Comparison of ENCODE assay signal across 7 mouse cellular contexts in the genomic region with DNA sequence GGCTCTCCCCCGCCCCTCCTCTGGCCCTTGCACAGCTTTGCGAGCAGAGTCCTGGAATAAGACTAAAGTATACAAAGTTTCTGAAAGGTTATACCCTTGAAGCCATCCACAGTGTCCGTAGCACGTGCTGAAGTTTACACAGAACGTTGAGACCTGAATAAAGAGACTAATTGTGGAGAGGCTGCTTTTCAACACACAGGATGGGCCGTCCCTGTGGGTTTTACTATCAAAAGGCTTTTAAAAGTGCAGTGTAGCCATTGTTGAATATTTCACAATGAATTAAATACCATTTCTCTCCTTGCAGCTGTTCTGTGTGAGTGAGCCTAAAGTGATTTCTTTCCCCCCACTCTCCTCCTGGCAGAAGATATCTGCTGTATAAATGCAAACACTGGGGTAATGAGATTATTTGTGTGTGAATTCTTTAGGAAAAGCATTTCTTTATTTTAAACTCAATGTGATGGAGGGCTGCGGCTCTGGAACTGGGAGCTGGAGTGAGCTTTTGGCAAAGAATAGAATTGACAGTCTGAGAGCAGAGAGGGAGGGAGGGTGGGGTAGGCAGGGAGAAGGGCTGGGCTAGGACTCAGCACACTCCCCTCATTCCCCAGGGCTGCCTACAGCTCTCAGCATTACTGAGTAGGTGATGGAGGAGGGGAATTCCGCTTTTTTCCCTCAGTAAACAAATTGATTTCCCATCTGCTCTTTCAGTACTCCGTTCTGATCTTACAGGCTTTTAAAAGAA. TPM values are rescaled to one million over a fixed set of nuclear protein-coding genes. Genes with fewer than 3 reads are reported as not detected.
DNase-seq lines count a peak whose midpoint lies in the region; ATAC-seq and TF ChIP-seq lines count a peak whose summit lies in the region.

No protein-coding gene starts in this region.

- H3K36me3 ChIP-seq in lung, postnatal 0 days (ENCODE audit: insufficient read depth, low read length), result no peaks in the 10 kb centered on the region
- no peaks in the 10 kb centered on the region for H3K36me3 ChIP-seq in forebrain, embryonic 14.5 days (ENCODE audit: control insufficient read depth, insufficient read depth, low read length)
- no peaks in the 10 kb centered on the region for H3K36me3 ChIP-seq in intestine, embryonic 15.5 days
- no peaks in the 10 kb centered on the region for H3K36me3 ChIP-seq in stomach, embryonic 16.5 days (ENCODE audit: control insufficient read depth, insufficient read depth, low read length)

- no peak overlapping the region for H3K4me3 ChIP-seq in lung, postnatal 0 days (ENCODE audit: low read depth, low read length)
- H3K4me3 ChIP-seq in forebrain, embryonic 14.5 days (ENCODE audit: low read depth, low read length), result no peak overlapping the region
- no peak overlapping the region for H3K4me3 ChIP-seq in intestine, embryonic 15.5 days (replicated peaks)
- H3K4me3 ChIP-seq in stomach, embryonic 16.5 days (replicated peaks; ENCODE audit: low read length), result no peak overlapping the region

- H3K27me3 ChIP-seq in lung, postnatal 0 days (replicated peaks; ENCODE audit: insufficient read depth, low read length), result no peaks in the 10 kb centered on the region
- peaks cover 85% of the 10 kb centered on the region for H3K27me3 ChIP-seq in forebrain, embryonic 14.5 days (replicated peaks; ENCODE audit: control insufficient read depth, insufficient read depth, low read length)
- H3K27me3 ChIP-seq in intestine, embryonic 15.5 days (replicated peaks), result no peaks in the 10 kb centered on the region
- H3K27me3 ChIP-seq in stomach, embryonic 16.5 days (ENCODE audit: control insufficient read depth, insufficient read depth, low read length), result no peaks in the 10 kb centered on the region

- peak overlapping the region; percentile 14; the same call in 1 of the 2 replicates for H3K4me2 ChIP-seq in lung, postnatal 0 days (replicated peaks; ENCODE audit: low read depth, low read length)
- no peak overlapping the region for H3K4me2 ChIP-seq in forebrain, embryonic 14.5 days (ENCODE audit: low read length)
- peak overlapping the region; percentile 35; the same call in 1 of the 2 replicates for H3K4me2 ChIP-seq in intestine, embryonic 15.5 days (replicated peaks)
- peak overlapping the region; percentile 3 for H3K4me2 ChIP-seq in stomach, embryonic 16.5 days (ENCODE audit: low read depth, low read length)

- no peak for TF ChIP-seq EP300 in lung, postnatal 0 days (IDR thresholded peaks at IDR 0.05)

- peak; percentile 32; the same call in 1 of the 2 replicates for ATAC-seq in lung, postnatal 0 days
- ATAC-seq in forebrain, embryonic 14.5 days, result peak; percentile 90
- ATAC-seq in intestine, embryonic 15.5 days, result peak; percentile 75
- ATAC-seq in stomach, embryonic 16.5 days (ENCODE audit: insufficient read depth, low FRiP score), result peak; percentile 62; the same call in 1 of the 2 replicates

- 6% methylated on average over 9 of the region's 9 CpGs for WGBS in lung, postnatal 0 days
- WGBS in forebrain, embryonic 14.5 days, result 2% methylated on average over 9 of the region's 9 CpGs
- 6% methylated on average over 9 of the region's 9 CpGs for WGBS in intestine, embryonic 15.5 days
- WGBS in stomach, embryonic 16.5 days, result 5% methylated on average over 9 of the region's 9 CpGs

- TF ChIP-seq CTCF in lung, postnatal 0 days (IDR thresholded peaks at IDR 0.05), result no peak

- no peak overlapping the region for H3K9ac ChIP-seq in lung, postnatal 0 days (replicated peaks; ENCODE audit: low read depth)
- H3K9ac ChIP-seq in forebrain, embryonic 14.5 days (ENCODE audit: low read length), result no peak overlapping the region
- H3K9ac ChIP-seq in intestine, embryonic 15.5 days, result no peak overlapping the region
- H3K9ac ChIP-seq in stomach, embryonic 16.5 days (ENCODE audit: low read length), result 0 out of 2 replicates have a peak overlapping the region, but pooled peaks have one; percentile 5

- no peaks in the 10 kb centered on the region for H3K9me3 ChIP-seq in lung, postnatal 0 days (ENCODE audit: low read length)
- no peaks in the 10 kb centered on the region for H3K9me3 ChIP-seq in forebrain, embryonic 14.5 days (replicated peaks; ENCODE audit: control insufficient read depth, low read length)
- no peaks in the 10 kb centered on the region for H3K9me3 ChIP-seq in intestine, embryonic 15.5 days
- H3K9me3 ChIP-seq in stomach, embryonic 16.5 days (replicated peaks; ENCODE audit: control insufficient read depth, low read length), result no peaks in the 10 kb centered on the region

- H3K27ac ChIP-seq in lung, postnatal 0 days (ENCODE audit: low read length), result peak overlapping the region; percentile 51
- no peak overlapping the region for H3K27ac ChIP-seq in forebrain, embryonic 14.5 days (ENCODE audit: low read depth, low read length)
- H3K27ac ChIP-seq in intestine, embryonic 15.5 days, result peak overlapping the region; percentile 72
- H3K27ac ChIP-seq in stomach, embryonic 16.5 days (ENCODE audit: low read length), result peak overlapping the region; percentile 78

- peak; percentile 73 for DNase-seq in lung, postnatal 0 days (ENCODE audit: low spot score)
- DNase-seq in lung, postnatal 14 days, result no peak
- peak; percentile 74 for DNase-seq in forebrain, embryonic 14.5 days (ENCODE audit: low spot score)
- no peak for DNase-seq in B cell, adult 2 months
- no peak for DNase-seq in cerebellum, postnatal 36 days

- peaks cover 25% of the 10 kb centered on the region for H3K4me1 ChIP-seq in lung, postnatal 0 days (ENCODE audit: insufficient read depth, low read depth, low read length)
- peaks cover 7% of the 10 kb centered on the region; the same call in 1 of the 2 replicates for H3K4me1 ChIP-seq in forebrain, embryonic 14.5 days (ENCODE audit: control insufficient read depth, insufficient read depth, low read length)
- peaks cover 39% of the 10 kb centered on the region for H3K4me1 ChIP-seq in intestine, embryonic 15.5 days (replicated peaks)
- H3K4me1 ChIP-seq in stomach, embryonic 16.5 days (ENCODE audit: control insufficient read depth, insufficient read depth, low read length), result peaks cover 42% of the 10 kb centered on the region

RNA-seq across cellular contexts. Expression of a gene that starts 39.8 kb away (rescaled TPM):
- polyA plus RNA-seq in lung, postnatal 0 days (2015; fragmentation: Nextera tagmentation; extraction: Ambion mirVana), result 78.2 and 113 TPM in 2 replicates
- 14.5 and 18.1 TPM in 2 replicates for polyA plus RNA-seq in forebrain, embryonic 14.5 days (2014; fragmentation: Nextera tagmentation; extraction: Ambion mirVana)
- polyA plus RNA-seq in intestine, embryonic 15.5 days (2015; fragmentation: Nextera tagmentation; extraction: Ambion mirVana), result 38.5 and 43.0 TPM in 2 replicates
- polyA plus RNA-seq in stomach, embryonic 16.5 days (2015; fragmentation: Nextera tagmentation; extraction: Ambion mirVana), result 36.0 and 43.7 TPM in 2 replicates

Comparison
In these comparisons a context has a peak if more than half of its experiments do, and no peak if none do; other contexts are left out.
1. DNase-seq: peak in lung, postnatal 0 days (single experiment) and forebrain, embryonic 14.5 days (single experiment); none in lung, postnatal 14 days (single experiment), B cell, adult 2 months (0 of 2) and cerebellum, postnatal 36 days (0 of 2).
2. ATAC-seq: peak in every context shown above with its lines; median percentile 90 in forebrain, embryonic 14.5 days; 75 in intestine, embryonic 15.5 days; 62 in stomach, embryonic 16.5 days; 32 in lung, postnatal 0 days.